Mouse (Mus musculus) neural tube, embryonic 13.5 days (tissue): Measurements from ENCODE around the gene Gmeb1. TPM values are rescaled to one million over a fixed set of nuclear protein-coding genes. Genes with fewer than 3 reads are reported as not detected.
A peak's percentile ranks its signal among the peaks of the same experiment; 100 is the strongest.

Experiments
- ATAC-seq: fragments of 200-750 bp; cut with Nextera tagmentation; 2 replicates; pipeline ENCODE4 v1.8.0; 2017; ENCODE audit warnings: low read depth, mild to moderate bottlenecking, moderate TSS enrichment, moderate library complexity
- H3K27ac ChIP-seq: fragments of 300-500 bp; sonication (generic); replicated peaks from 2 replicates; pipeline ENCODE4 v1.5.1; 2015; ENCODE audit warnings: moderate library complexity, mild to moderate bottlenecking, inconsistent platforms
- H3K27me3 ChIP-seq: fragments of 300-500 bp; sonication (generic); 2 replicates; pipeline ENCODE4 v1.6.1; 2015; ENCODE audit warnings: mild to moderate bottlenecking, inconsistent platforms
- H3K36me3 ChIP-seq: fragments of 300-500 bp; sonication (generic); 2 replicates; pipeline ENCODE4 v1.6.1; 2015; ENCODE audit warnings: mild to moderate bottlenecking, inconsistent platforms
- H3K4me1 ChIP-seq: fragments of 300-500 bp; sonication (generic); replicated peaks from 2 replicates; pipeline ENCODE4 v1.6.1; 2015; ENCODE audit warnings: inconsistent platforms
- H3K4me2 ChIP-seq: fragments of 300-500 bp; sonication (generic); 2 replicates; pipeline ENCODE4 v1.6.1; 2015; ENCODE audit warnings: inconsistent platforms, mild to moderate bottlenecking, moderate library complexity
- H3K4me3 ChIP-seq: fragments of 300-500 bp; sonication (generic); 2 replicates; pipeline ENCODE4 v1.5.1; 2015; ENCODE audit warnings: mild to moderate bottlenecking, inconsistent platforms
- H3K9ac ChIP-seq: fragments of 300-500 bp; sonication (generic); 2 replicates; pipeline ENCODE4 v1.6.1; 2015; ENCODE audit warnings: moderate library complexity, mild to moderate bottlenecking, inconsistent platforms
- H3K9me3 ChIP-seq: fragments of 300-500 bp; sonication (generic); 2 replicates; pipeline ENCODE4 v1.6.1; 2016; ENCODE audit warnings: inconsistent platforms
- WGBS: fragments of 180-500 bp; shearing (Covaris S2); methylation state at CpG from one replicate; pipeline ENCODE4 v1.1.7; 2015; 5-methylcytosine and 5-hydroxymethylcytosine counted together
- polyA plus RNA-seq: library from polyadenylated mRNA; unstranded; fragments of >200 nt; fragmentation: Nextera tagmentation; extraction: Ambion mirVana; gene quantifications from 2 replicates; pipeline ENCODE4 v1.2.1, GENCODE M21; 2015

Gene Gmeb1
- polyA plus RNA-seq, 1 experiment from 2014 or later: 40.8 TPM

DNA sequence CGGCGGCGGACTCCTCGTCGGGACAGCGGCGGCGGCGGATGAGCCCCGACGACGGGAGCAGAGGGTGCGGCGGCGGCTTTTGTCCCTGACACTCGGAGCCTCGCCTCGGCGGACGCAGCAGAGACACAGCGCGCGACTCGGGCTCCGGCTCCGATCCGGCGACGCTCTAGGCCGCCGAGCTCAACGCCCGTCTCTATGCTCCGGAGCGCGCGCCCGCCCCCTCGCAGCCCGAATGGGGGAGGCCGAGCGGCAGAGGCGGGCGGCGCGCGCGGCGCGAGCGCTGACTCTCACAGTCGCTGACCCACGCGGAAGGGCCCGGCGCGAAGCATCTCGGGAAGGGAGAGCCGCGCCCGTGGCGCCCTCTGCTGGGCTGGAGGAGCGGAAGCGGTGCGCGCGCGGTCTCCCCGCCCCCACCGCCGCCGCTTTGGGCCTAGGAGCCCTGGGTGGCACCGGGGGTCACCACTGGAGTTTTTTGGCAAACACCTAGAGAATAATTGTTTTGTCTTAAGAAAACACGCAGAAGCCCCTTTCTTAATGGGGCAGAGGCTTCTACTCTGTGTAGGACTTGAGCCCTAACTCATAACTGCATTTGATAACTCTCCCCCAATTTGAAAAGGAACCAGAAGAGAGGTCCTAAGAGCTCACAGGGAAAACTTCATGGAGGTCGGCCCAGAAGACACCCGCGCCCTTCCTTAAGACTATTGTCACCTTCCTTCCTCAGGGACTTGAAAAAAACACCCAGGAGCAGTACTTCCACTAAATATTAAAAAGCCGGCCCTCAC, 49.3 kb downstream of the Gmeb1 start, which contains the start of gene Ythdf2:
Gene Ythdf2 (minus strand): TSS at position 351 of the 782 bp plus-strand sequence.
- Histone ChIP-seq H3K4me2 (peak within 1 kb of the TSS; percentile 91), H3K36me3 (peaks cover 16% of the 10 kb centered on the region), H3K27ac (peak within 1 kb of the TSS; percentile 95), H3K4me1 (peaks cover 29% of the 10 kb centered on the region), H3K9ac (peak within 1 kb of the TSS; percentile 100), H3K9me3 (no peaks in the 10 kb centered on the region), H3K4me3 (peak within 1 kb of the TSS; percentile 100), H3K27me3 (no peaks in the 10 kb centered on the region)
- 1% methylated on average over 75 of the region's 78 CpGs for WGBS
- peak; percentile 98 for ATAC-seq

DNA sequence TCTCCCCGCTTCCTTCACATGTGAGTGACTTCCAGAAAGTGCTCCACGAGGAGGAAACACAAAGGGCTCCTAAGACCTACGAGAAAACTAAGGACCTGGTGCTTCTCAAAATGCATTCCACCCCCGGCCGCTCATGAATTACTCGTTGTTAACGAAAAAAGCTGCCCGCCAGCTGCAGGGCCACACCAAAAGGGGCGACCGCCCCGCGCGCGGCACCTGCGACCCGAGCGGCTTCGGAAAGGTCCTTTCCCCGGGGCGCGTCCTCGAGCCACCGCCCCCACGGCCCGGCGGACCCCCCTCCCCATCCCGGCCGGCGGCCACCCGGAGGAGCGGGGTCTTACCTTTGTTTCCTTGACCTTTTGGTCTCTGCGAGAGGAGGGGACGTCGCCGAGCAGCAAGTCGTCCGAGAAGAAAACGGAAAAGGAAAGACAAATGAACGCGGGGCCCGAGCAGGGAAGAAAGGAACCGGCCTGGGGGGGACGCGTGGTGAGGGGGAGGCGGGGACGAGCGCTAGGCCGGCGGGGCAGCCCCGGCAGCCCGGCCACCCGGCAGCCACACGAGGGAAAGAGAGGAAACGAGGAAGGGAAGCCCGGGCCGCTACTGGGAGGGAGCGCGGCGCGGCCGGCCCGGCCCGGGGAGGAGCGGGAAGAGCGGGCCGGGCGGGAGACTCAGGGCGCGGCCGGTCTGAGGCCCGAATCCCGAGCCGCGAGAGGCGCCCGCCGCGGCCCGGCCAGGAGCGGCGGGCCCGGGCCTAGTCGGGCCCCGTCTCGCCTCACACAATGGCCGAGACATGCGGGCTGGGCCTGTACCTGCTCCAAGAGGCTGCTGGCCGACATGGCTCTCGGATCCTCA, 50.1 kb downstream of the Gmeb1 start:
- under 1% methylated on average over 82 of the region's 89 CpGs for WGBS
- Histone ChIP-seq H3K27me3 (no peaks in the 10 kb centered on the region), H3K4me3 (peak overlapping the region; percentile 100), H3K36me3 (peaks cover 24% of the 10 kb centered on the region), H3K4me1 (peaks cover 29% of the 10 kb centered on the region), H3K27ac (peak overlapping the region; percentile 95), H3K9ac (peak overlapping the region; percentile 100), H3K4me2 (peak overlapping the region; percentile 91), H3K9me3 (no peaks in the 10 kb centered on the region)
- peak; percentile 89 for ATAC-seq

DNA sequence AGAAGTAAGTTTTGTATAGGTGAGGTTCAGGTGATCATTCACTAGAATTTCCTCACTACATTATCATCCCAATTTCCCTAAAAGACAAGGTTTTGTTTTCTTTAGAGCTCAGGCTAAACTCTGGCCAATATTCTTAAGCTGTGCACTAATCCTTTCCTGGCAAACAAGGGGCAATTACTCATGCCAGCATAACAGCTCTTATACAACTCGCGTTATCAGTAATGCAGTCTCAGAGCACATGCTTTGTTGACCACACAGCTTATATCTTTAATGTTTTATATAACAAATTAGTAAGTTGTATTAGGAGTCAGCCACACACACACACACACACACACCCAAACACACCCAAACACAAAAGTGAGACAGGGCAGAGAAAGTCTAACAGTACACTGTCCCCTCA, 51.1 kb downstream of the Gmeb1 start:
- Histone ChIP-seq H3K27me3 (no peaks in the 10 kb centered on the region), H3K27ac (no peak overlapping the region), H3K4me3 (peak overlapping the region; percentile 100), H3K4me2 (peak overlapping the region; percentile 91), H3K9me3 (no peaks in the 10 kb centered on the region), H3K36me3 (peaks cover 34% of the 10 kb centered on the region), H3K4me1 (peaks cover 29% of the 10 kb centered on the region), H3K9ac (peak overlapping the region; percentile 100)
- ATAC-seq: no peak
- WGBS: 55% methylated on average over 2 of the region's 2 CpGs

DNA sequence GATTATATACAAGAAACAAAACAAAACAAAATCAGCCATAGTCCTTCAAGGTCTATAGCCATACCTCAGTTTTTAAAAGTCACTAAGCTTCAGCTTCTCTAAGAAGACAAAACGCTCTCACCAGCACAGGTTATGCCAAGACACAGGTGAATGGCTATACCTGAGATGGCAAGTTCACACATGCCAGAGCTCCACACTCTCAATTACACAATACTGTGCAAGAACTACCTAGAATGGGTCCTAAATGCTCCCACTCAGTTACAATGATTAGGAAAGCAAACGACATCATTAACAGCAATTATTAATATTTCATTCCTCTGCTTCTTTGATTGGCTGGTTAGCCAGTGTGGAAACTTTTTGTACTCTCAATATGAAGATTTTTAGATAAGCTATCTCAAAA, 52.1 kb downstream of the Gmeb1 start:
- Histone ChIP-seq H3K9ac (no peak overlapping the region), H3K27ac (no peak overlapping the region), H3K4me1 (peaks cover 35% of the 10 kb centered on the region), H3K9me3 (no peaks in the 10 kb centered on the region), H3K4me2 (peak overlapping the region; percentile 33), H3K4me3 (peak overlapping the region; percentile 1; the same call in 1 of the 2 replicates), H3K27me3 (no peaks in the 10 kb centered on the region), H3K36me3 (peaks cover 44% of the 10 kb centered on the region)
- ATAC-seq: no peak
- 93% methylated on average over 2 of the region's 2 CpGs for WGBS

DNA sequence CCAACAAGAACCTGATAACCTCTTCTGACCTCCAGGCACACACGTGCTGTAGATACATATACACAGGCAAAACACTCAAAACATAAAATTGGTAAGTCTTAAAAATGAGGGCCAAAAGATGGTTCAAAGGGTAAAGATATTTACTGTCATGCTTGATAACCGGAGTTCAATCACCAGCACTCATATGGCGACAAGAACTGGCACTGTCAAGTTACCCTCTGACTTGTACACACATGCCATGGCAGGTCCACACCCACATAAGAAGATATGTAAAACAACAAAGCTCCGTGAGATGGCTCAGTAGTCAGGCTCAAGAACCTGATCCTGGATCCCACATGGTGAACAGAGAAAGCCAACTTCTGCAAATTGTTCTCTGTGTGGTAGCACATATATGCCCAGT, 54.1 kb downstream of the Gmeb1 start:
- Histone ChIP-seq H3K4me2 (no peak overlapping the region), H3K4me1 (peaks cover 55% of the 10 kb centered on the region), H3K36me3 (peaks cover 64% of the 10 kb centered on the region)

DNA sequence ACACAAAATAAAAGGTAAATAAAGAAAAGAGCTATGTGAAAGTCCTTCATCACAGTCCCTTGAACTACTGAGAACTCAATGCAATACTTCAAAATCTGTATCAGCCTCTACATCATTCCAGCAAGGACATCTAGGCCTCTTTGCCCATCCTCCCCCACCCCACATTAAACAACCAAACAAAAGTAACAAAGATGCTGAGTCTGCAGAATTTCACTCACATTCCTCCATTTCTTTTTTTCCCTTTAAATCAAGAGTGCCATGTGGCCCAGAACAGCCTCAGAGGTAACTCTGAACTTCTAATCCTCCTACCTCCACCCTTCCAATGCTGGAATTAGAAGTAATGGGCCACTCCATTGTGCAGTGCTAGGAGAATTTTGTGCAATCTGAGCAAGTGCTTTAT, 62.6 kb downstream of the Gmeb1 start:
- no peak overlapping the region for H3K4me2 ChIP-seq
- no peak overlapping the region for H3K27ac ChIP-seq
- H3K4me1 ChIP-seq: peaks cover 68% of the 10 kb centered on the region
- no peak overlapping the region for H3K4me3 ChIP-seq
- H3K9ac ChIP-seq: no peak overlapping the region
- no peak for ATAC-seq
- H3K27me3 ChIP-seq: no peaks in the 10 kb centered on the region
- no peaks in the 10 kb centered on the region for H3K9me3 ChIP-seq
- H3K36me3 ChIP-seq: peaks cover 37% of the 10 kb centered on the region

More for the DNA sequence above, 54.1 kb downstream of the Gmeb1 start:
- Histone ChIP-seq H3K4me3 (no peak overlapping the region), H3K9ac (no peak overlapping the region), H3K27ac (no peak overlapping the region), H3K9me3 (no peaks in the 10 kb centered on the region), H3K27me3 (no peaks in the 10 kb centered on the region)
- WGBS: 97% methylated on average over 4 of the region's 4 CpGs
- ATAC-seq: no peak

DNA sequence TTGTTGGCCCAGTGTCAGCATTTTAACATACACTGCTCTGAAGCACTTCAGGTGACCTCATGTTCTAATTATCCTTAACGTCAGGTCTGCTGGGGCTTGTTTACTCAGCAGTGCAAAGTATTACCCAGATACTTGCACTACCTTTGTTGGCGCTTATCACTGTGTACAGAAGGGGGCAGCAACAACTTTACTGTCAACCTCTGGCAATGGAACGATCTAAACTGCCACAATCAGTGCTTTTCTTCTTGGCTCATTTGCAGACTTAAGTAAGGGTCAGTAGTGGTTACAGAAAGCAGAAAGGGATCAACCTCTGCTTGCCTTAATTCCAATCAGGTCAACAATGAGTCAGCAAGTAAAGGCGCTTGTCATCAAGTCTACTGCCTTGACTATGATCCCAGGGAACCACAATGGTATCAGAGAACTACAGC, 63.1 kb downstream of the Gmeb1 start:
- H3K4me3 ChIP-seq: no peak overlapping the region
- peaks cover 32% of the 10 kb centered on the region for H3K36me3 ChIP-seq
- no peak overlapping the region for H3K4me2 ChIP-seq
- no peak overlapping the region for H3K9ac ChIP-seq
- no peaks in the 10 kb centered on the region for H3K9me3 ChIP-seq
- no peaks in the 10 kb centered on the region for H3K27me3 ChIP-seq
- WGBS: 61% methylated on average over 4 of the region's 4 CpGs
- no peak overlapping the region for H3K27ac ChIP-seq
- peaks cover 64% of the 10 kb centered on the region for H3K4me1 ChIP-seq
- ATAC-seq: no peak

DNA sequence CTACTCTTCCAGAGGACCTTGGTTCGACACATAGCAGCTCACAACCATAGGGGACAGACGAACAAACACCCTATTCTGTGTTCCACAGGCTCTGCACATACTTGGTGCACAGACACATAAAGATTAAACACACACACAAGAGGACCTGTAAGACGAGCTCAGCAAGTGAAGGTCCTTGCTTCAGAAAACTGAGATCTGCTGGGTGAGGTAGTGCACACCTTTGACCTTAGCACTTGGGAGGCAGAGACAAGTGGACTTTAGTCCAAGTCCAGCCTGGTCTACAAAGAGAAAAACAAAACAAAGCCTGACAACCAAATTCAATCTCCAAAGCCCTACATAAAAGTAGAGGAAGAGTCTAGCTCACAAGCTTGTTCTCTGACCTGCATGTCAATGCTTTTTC, 66.4 kb downstream of the Gmeb1 start:
- no peak overlapping the region for H3K9ac ChIP-seq
- 89% methylated on average over 3 of the region's 3 CpGs for WGBS
- no peak overlapping the region for H3K27ac ChIP-seq
- peaks cover 36% of the 10 kb centered on the region for H3K4me1 ChIP-seq
- peaks cover 17% of the 10 kb centered on the region; the same call in 1 of the 2 replicates for H3K36me3 ChIP-seq
- ATAC-seq: no peak
- H3K4me3 ChIP-seq: no peak overlapping the region
- H3K4me2 ChIP-seq: no peak overlapping the region
- no peaks in the 10 kb centered on the region for H3K9me3 ChIP-seq
- H3K27me3 ChIP-seq: no peaks in the 10 kb centered on the region

DNA sequence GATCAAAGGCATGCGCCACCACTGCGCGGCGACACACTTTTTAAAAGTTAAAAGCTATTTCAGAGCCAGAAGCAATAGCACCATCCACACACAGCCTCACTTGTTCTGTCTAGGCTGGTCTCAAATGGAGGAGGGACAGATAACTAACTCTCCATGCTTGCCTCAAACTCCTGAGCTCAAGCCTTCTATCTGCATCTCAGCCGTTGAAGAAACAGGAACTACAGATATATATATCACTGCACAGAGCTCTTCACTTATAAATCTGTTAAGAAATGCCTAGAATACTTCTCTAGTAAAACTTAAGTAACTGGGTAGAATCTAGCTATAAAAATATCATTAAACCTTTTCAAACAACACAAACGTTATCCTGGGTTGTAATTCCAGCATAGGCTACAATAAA, 67.0 kb downstream of the Gmeb1 start:
- H3K27ac ChIP-seq: no peak overlapping the region
- peaks cover 13% of the 10 kb centered on the region; the same call in 1 of the 2 replicates for H3K36me3 ChIP-seq
- no peak for ATAC-seq
- no peak overlapping the region for H3K4me3 ChIP-seq
- no peak overlapping the region for H3K4me2 ChIP-seq
- 92% methylated on average over 6 of the region's 6 CpGs for WGBS
- H3K27me3 ChIP-seq: no peaks in the 10 kb centered on the region
- no peaks in the 10 kb centered on the region for H3K9me3 ChIP-seq
- H3K9ac ChIP-seq: no peak overlapping the region
- peaks cover 30% of the 10 kb centered on the region for H3K4me1 ChIP-seq

DNA sequence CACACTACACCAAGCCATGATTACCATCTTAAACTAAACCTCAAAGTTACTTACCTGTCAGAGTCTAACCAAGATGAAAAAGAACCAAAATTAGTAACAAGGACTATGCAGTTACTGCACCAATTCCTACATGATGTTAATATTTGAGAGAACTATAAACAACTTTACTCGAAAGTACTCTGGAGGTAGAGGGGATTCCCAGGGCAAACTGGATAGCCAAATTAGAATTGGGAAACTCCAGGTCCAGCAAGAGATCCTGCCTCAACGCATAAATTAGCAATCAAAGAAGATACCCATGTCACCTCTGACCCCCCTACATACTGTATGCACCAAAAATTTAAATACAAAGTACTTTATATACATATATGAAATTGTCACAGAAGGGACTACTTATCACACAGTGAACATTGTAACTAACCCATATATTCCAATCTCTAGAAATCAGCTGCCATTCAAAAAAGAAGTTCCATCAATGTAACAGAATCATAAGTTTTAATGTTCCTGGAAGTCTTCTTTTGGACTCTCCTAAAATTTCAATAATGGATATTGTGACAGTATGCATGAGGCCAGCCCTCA, 73.5 kb downstream of the Gmeb1 start:
- H3K9me3 ChIP-seq: no peaks in the 10 kb centered on the region
- no peak overlapping the region for H3K4me3 ChIP-seq
- H3K9ac ChIP-seq: no peak overlapping the region
- H3K27me3 ChIP-seq: no peaks in the 10 kb centered on the region
- H3K4me2 ChIP-seq: no peak overlapping the region
- H3K36me3 ChIP-seq: peaks cover 36% of the 10 kb centered on the region
- 0 out of 2 replicates have a peak, but pooled peaks cover 5% of the 10 kb centered on the region for H3K4me1 ChIP-seq
- no peak overlapping the region for H3K27ac ChIP-seq
- no peak for ATAC-seq
- 93% methylated on average over 2 of the region's 2 CpGs for WGBS

DNA sequence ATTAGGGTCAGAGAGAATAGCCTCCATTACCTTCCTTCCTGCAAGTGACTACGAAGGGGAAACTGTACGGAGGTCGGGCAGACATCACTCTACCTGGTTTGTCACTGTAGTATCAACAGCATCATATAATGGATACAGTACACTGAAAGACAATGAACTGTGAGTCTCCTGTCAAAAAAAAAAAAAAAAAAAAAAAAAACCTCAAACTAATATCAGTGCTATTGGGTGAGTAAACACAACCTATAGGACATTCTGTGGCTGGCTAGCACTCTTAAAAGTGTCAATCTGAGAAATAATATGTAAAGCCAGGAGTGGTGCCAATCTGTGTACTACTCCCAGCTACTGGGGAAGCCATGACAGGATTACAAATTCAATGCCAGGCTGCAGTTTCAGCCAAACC, 78.2 kb downstream of the Gmeb1 start:
- Histone ChIP-seq H3K4me3 (no peak overlapping the region), H3K9me3 (no peaks in the 10 kb centered on the region), H3K9ac (no peak overlapping the region), H3K27ac (no peak overlapping the region), H3K27me3 (no peaks in the 10 kb centered on the region), H3K4me1 (0 out of 2 replicates have a peak, but pooled peaks cover 2% of the 10 kb centered on the region), H3K36me3 (peaks cover 45% of the 10 kb centered on the region), H3K4me2 (no peak overlapping the region)
- ATAC-seq: no peak
- 94% methylated on average over 3 of the region's 3 CpGs for WGBS
